Mouse (Mus musculus) thymus, postnatal 25 days (tissue): ENCODE measurements around the gene Nexmif.
A peak's percentile ranks its signal among the peaks of the same experiment; 100 is the strongest.
"Not testable (repeated sequence)": the region's sequence is repeated elsewhere in the genome, so short reads cannot be mapped to it uniquely, and the experiment has no call there.

ENCODE experiments used
- DNase-seq: peaks from one replicate; pipeline ENCODE4 v3.0.0; 2022

Nexmif gene

DNA sequence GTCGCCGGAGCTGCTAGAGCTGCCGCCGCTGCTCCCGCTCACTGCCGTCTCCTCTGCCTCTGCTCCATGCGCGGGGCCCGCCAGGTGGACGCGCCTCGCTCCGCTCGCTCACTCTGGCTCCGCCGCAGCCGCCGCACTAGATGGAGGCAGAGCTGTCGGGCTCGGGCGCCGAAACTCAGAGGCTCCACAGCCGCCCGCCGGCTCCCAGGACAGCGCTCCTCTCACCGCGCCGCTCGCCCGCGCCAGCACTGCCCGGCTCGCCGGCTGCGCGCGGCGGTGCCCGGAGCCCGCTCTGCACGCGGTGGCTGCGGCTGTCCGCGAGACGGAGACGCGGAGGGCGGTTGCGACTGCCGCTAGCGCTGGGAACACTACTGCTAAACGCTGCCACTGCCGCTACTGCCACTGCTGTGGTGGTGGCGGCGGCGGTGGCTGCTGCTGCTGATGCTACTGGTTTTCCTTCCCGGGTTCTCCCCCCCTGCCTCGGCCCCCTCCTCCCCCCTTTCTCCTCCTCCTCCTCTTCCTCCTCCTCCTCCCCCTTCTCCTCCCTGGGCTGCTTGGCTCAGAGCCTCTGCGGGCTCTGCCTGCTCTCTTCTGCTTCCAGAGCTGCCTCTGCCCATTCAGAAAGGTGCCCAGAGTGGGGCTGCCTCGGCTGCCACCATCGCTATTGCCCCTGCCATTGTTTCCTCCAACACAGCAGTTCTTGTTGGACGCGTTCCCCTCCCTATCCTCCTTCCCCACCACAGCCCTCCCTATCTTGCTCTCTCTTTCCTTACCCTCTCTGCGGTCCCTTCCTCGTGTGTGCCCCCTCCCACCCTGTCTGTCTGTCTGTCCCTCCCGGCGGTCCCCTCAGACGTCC lies at the start of gene Nexmif:
Nexmif (minus strand) TSS at position 450 of the 856 bp plus-strand sequence.
- peak; percentile 6 for DNase-seq

DNA sequence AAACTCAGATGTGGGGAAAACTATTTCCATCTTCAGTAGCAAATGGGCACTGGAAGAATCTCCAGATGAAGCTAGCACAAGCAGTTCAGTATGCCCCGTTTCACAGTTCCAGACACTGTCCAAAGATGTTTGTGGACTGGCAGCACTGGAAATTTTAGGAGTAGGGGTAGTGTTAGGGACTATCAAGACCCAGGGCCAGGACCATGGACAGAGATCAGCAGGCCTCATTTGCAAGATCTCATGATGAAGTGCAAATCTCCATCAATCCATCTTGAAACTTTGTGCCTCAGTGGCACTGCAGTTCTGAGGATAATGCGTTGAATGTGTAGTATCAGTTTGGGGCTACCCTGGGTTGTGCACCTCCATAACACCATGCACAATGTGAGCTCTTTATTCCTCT lies 7.7 kb upstream of the Nexmif start:
- DNase-seq, result no peak

DNA sequence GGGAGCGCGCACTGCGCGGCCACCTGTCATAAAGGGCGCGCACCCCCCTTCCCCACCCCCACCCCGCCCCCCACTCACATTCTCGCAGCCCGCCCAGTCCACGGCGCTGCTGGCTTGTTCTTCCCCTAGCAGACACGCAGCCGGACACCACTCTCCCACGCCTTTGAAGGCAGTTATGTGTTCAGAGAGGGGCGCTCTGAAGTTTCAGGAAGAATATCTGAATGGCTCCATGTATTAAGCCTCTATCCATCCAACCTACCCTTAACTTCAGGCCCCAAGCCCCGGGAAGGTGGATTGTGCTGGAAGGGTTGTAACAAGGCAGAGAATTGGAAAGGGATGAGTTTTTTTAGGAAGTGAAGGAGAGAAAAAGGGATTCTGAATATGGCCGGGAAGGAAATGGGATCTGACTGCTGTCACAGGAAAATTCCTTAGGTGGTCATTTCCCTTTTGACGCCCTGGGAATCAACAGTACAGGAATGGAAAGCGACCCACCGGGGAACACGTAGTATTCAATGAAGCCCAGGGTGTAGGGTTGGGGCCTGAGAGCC lies 681 bp upstream of the Nexmif start:
- no peak for DNase-seq

DNA sequence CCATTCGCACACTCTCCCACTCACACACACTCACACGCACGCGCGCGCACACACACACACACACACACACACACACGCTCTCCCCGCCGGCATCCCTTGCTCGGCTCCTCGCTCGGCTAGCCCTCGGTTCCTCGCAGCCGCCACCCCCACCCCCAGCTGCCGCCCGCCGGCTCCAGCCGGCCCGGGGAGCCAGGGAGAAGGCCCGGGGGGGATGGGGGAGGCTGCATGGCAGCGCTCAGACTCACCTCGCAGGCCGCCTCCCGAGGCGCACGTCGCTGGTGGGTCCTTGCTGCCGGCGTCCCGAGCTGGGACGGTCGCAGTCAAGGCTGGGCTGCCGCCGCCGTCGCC lies 623 bp downstream of the Nexmif start:
- no peak for DNase-seq

- DNase-seq, result peak; percentile 11
Measured at GRCm38 (mm10) chrX:104199611-104200387, 1.2 kb downstream of the Nexmif start.

- DNase-seq, result no peak
Measured at GRCm38 (mm10) chrX:104199070-104199469, 1.9 kb downstream of the Nexmif start.

GRCm38 (mm10) chrX:104196561-104196960 lies 4.4 kb downstream of the Nexmif start:
- no peak for DNase-seq

- peak; percentile 18 for DNase-seq
Measured at GRCm38 (mm10) chrX:104179257-104179656, 21.7 kb downstream of the Nexmif start.

- no peak for DNase-seq
Measured at GRCm38 (mm10) chrX:104150072-104150471, 50.9 kb downstream of the Nexmif start.

- not testable (repeated sequence) for DNase-seq
Measured at GRCm38 (mm10) chrX:104115266-104115665, 85.7 kb downstream of the Nexmif start.

GRCm38 (mm10) chrX:104114596-104114995 lies 86.4 kb downstream of the Nexmif start:
- DNase-seq, result no peak

GRCm38 (mm10) chrX:104054848-104055247 lies 146.1 kb downstream of the Nexmif start:
- no peak for DNase-seq

DNA sequence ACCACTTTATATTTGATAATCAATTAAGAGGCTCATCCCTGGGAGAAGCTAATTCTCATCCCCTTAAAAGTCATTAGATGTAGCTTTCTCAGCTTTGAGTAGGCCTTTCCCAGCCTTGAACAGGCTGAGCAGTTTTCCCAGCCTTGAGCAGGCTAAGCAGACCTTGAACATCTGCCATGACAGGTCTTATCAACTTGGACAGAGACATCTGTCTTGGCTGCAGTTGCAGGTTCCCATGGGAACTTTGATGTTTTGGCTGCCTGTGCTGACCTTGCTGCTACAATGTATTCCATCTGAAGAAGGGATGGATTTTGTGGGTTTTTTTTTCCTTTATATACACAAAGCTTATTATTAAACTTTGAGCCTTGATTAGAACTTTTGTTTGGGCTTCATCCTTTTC lies 160.7 kb downstream of the Nexmif start:
- DNase-seq, result no peak

DNA sequence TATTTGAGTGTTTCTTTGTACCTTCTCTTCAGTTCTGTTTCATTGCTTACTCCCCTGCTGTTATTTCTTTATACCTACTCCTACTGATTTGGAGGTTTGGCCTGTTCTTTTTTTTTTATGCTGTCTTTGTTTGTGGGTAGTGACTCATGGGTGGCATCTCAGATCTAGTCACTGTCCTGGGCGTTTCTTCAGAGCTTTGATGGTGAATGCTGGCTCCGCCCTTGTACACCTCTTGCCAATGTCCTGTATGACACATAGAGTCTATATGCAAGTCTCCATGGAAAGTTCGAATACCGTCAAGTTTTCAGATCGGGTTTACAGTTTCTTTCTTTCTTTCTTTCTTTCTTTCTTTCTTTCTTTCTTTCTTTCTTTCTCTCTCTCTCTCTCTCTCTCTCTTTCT lies 167.1 kb downstream of the Nexmif start:
- DNase-seq, result no peak

DNA sequence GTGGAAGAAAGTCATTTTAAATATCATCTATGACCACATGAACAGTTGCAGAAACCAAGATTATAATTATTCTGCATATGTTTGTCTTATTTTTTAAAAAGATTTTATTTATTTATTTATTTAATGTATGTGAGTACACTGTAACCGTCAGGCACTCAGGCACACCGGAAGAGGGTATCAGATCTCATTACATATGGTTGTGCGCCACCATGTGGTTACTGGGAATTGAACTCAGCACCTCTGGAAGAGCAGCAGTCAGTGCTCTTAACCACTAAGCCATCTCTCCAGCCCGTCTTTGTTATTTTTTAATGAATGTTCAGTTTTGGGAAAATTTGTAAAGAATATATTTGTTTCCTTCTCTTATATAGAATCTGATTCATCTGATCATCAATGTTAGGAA lies 168.2 kb downstream of the Nexmif start:
- peak; percentile 32 for DNase-seq
